Mouse (Mus musculus) yolk sac, embryonic 10.5 days (tissue): Measurements from ENCODE around the gene Tdpoz2.
"Not testable (repeated sequence)": the region's sequence is repeated elsewhere in the genome, so short reads cannot be mapped to it uniquely, and the experiment has no call there.

Source experiments
- DNase-seq: peaks from one replicate; pipeline ENCODE4 v3.0.0-alpha.2; 2017; ENCODE audit warnings: low spot score

Gene Tdpoz2

DNA sequence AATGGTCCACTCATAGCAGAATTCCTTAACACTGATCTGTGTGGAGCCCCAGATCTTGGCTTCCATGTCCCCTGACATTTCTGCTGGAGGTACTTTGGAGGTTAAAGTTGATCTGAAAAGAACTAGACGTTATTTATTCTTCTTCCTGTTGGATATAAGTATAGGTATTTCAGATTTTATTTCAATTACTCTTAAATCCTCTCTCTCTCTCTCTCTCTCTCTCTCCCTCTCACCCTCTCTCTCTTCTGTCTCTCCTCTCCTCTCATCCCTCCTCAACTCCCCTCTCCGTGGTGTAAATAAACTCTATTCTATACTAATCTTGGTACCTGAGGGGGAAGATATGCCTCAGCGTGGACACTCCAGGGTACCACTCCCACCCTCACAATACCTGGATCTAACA, at the start of gene Tdpoz2:
TSS of gene Tdpoz2 (minus strand) at position 101 of the 400 bp plus-strand sequence.
- DNase-seq: no peak

GRCm38 (mm10) chr3:93692970-93693369, 40.5 kb upstream of the Tdpoz2 start, which contains the start of gene Gm37596:
TSS of gene Gm37596 (minus strand) at chr3:93693070.
- DNase-seq: not testable (repeated sequence)

GRCm38 (mm10) chr3:93676210-93676609, 23.7 kb upstream of the Tdpoz2 start, which contains the start of gene Tdpoz1:
TSS of gene Tdpoz1 (minus strand) at chr3:93676310.
- DNase-seq: not testable (repeated sequence)

- not testable (repeated sequence) for DNase-seq
Measured at GRCm38 (mm10) chr3:93670805-93671503, 18.5 kb upstream of the Tdpoz2 start.

DNA sequence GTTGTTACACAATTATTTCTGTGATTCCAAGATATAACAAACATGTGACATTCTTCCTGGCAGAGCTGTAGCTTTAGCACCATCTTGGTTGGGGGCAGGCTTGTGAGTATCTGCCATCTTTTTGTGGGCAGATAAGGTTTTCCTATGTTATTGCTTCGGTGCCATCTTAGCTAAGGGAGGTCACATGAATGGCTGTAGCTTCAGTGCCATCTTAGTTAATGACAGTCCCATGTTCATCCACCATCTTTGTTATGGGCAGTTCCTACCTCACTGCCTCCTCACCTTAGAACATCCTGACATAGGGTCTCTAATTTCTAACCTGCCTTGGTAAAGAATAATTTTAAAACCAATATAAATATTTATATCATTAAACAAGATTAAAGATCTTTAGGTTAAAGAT, 1.8 kb upstream of the Tdpoz2 start:
- no peak for DNase-seq

GRCm38 (mm10) chr3:93630917-93631714, 21.4 kb downstream of the Tdpoz2 start:
- DNase-seq: not testable (repeated sequence)

DNA sequence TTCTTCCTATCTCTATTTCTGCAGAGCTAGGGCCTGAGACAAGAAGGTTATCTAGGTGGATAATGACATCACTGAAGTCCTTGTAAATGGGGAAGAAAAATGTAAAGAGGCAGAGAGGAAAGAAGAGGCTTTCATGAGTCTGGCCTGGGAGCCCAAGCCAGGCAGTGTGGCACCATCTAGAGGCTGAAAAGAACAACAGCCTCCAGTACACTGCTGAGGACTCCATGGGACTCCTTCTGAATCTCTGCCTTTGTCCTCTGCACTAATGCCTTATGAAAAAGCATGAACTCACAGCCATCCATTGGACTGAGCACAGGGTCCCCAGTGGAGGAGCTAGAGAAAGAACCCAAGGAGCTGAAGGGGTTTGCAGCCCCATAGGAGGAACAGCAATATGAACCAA, 43.5 kb downstream of the Tdpoz2 start:
- DNase-seq: not testable (repeated sequence)

- no peak for DNase-seq
Measured at GRCm38 (mm10) chr3:93601903-93602302, 50.6 kb downstream of the Tdpoz2 start.
